Mouse (Mus musculus) left cerebral cortex, postnatal 36 days (tissue): ENCODE data around the gene Art3. TPM values are rescaled to one million over a fixed set of nuclear protein-coding genes. Genes with fewer than 3 reads are reported as not detected.

Source experiments
- DNase-seq, 2 experiments: peaks; one replicate each; pipeline ENCODE4 v3.0.0; 2021 to 2022; ENCODE audit warnings: low spot score in 2 of 2, mixed read lengths in 1 of 2
- intact Hi-C: fragments of 180-260 bp; cut with DNase I; formaldehyde crosslinking; loops from one replicate; pipeline ENCODE4 v1.15.1; 2025
- total RNA-seq, 2 experiments: library from RNA; stranded (reverse); gene quantifications; 2 replicates each; pipeline ENCODE4 v1.2.3; 2021

Gene Art3
- total RNA-seq, 2 experiments from 2014 or later, result 3.6 to 5.9 TPM

GRCm38 (mm10) chr5:92372605-92373004, 41.0 kb downstream of the Art3 start:
- intact Hi-C loops, result no loop called here
- no peak for DNase-seq

GRCm38 (mm10) chr5:92374721-92375142, 43.1 kb downstream of the Art3 start:
- intact Hi-C loops, result no loop called here
- DNase-seq, result no peak

DNA sequence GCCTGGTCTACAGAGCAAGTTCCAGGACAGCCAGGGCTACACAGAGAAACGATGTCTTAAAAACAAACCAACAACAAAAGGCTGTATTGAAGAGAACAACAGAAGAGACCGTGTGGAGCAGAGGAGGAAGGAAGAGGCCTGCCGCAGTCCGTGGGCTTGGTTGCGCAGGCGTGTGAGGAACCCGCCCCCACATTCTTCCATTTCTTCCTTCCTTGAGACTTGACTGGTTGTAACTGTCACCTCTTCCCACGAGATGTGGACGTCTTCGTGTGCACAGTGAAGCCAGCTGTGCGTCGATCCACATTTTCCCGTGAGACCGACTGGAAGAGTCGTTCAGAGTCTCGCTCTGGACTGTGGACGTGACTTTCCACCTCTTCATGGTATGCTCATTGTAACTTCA, 43.7 kb downstream of the Art3 start:
- no peak for DNase-seq
- intact Hi-C loops, result no loop called here

- DNase-seq, result no peak
- intact Hi-C loops, result no loop called here
Observed at GRCm38 (mm10) chr5:92376795-92377405, 45.3 kb downstream of the Art3 start.

- intact Hi-C loops, result loop anchor here (1.0 kb wide), 1 partner anchor 69 kb away; no protein-coding TSS in a partner anchor
- peak; percentile 63 to 71 for DNase-seq
Observed at GRCm38 (mm10) chr5:92381550-92382348, 50.1 kb downstream of the Art3 start.

DNA sequence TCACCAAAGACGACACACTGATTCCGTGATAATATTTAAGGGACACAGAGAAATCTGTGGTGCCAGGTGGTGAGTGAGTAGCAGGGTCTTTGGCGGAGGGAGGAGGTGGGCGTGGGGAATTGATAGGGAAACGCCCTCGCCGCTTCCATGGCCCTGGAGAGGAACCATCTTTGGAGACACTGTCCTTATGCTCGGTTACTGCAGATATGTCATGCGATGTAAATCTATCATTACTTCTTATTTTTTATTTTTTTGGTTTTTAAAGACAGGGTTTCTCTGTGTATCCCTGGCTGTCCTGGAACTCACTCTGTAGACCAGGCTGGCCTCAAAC, 50.7 kb downstream of the Art3 start:
- intact Hi-C loops, result no loop called here
- DNase-seq, result no peak

- no peak for DNase-seq
- intact Hi-C loops, result no loop called here
Observed at GRCm38 (mm10) chr5:92383747-92384146, 52.1 kb downstream of the Art3 start.

DNA sequence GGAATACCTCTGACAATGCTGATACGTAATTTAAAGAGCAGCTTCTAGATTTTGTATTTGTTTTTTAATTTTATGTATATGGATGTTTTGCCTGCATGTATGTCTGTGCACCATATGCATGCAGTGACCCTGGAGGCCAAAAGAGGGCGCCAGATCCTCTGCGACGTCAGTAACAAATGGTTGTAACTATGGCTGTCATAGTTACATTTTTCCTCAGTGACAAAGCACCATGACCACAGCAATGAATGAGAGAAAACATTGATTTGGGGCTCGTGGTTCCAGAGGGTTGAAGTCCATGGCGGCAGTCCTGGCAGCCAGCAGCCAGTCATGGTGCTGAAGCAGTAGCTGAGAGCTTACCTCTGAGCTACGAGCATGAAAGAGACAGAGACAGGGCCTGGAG, 53.2 kb downstream of the Art3 start:
- no peak for DNase-seq
- intact Hi-C loops, result no loop called here

DNA sequence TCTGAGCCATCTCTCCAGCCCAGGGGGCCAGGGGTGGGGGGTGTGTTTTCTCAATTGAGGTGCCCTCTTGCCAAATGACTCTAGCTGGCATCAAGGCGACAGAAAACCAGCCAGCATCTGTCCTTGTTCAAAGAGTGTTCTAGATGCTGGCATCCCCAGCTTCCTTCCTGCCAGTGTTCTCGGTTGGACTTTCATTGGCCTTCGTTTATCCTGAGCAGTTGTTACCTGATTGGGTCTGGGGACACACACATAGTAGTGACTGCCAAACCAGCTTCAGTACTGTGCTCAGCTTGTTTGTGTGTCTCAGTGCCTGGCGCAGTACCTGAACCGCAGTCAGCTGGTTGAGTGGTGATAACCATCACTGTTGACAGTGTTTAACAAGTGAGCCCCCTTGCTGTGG, 54.5 kb downstream of the Art3 start:
- intact Hi-C loops, result no loop called here

DNA sequence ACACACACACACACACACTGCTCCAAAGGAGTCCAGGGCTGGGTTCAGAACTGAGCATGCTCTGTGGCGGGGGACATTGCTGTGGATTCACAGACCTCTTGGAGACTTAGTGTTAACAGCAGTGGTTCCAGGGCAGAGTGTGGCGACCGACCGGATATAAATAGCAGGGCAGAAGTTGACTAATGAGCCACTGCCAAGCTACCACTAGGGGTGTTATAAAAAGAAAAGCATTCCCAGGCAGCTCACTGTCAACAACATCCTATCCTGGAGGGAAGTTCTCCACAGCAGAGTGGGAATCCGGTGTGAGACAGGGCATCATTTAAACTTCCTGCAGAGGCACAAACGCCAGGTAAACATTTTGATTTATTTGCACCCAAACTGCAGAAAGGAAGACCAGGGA, 55.0 kb downstream of the Art3 start:
- no peak for DNase-seq
- intact Hi-C loops, result no loop called here

More for the DNA sequence above, 54.5 kb downstream of the Art3 start:
- DNase-seq, result no peak

GRCm38 (mm10) chr5:92387433-92387832, 55.8 kb downstream of the Art3 start:
- intact Hi-C loops, result no loop called here
- no peak for DNase-seq

GRCm38 (mm10) chr5:92389977-92390376, 58.4 kb downstream of the Art3 start:
- no peak for DNase-seq
- intact Hi-C loops, result no loop called here

DNA sequence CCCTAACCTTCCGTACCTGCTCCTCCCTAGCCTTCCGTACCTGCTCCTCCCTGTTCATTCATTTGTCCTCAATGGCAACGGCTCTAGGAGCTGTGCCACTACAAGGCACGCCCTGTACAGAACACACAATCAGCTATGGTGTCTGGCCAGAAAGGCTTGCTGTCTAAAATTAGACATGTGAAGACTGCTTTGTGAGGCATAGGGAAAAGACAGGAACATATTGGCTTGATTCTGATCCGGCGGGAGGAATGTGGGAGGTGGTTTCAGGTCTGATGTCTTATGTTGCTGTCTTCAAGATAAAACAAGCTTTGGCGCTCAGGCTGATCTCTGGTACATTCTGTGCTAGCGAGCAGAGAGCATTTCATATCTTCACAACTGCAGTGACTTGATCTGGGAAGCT, 59.0 kb downstream of the Art3 start:
- intact Hi-C loops, result no loop called here
- DNase-seq, result peak in 1 of 2 experiments; percentile 30

DNA sequence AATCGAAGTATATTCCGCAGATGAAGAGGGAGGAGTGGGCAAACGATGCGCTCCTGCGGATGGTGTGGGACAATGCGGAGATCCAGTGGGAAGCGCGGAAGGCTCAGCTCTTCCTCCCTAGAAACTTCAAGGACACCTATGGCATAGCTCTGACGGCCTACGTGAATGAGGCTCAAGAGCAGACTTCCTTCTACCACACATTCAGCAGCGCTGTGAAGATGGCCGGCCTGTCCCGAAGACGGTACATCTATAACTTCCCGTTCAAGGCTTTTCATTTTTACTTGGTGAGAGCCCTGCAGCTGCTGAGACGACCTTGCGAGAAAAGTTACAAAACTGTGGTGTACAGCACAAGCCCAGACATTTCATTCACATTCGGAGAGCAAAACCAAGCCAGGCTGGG, 60.9 kb downstream of the Art3 start:
- DNase-seq, result no peak
- intact Hi-C loops, result no loop called here

GRCm38 (mm10) chr5:92393863-92394262, 62.2 kb downstream of the Art3 start:
- intact Hi-C loops, result no loop called here
- no peak for DNase-seq

GRCm38 (mm10) chr5:92395764-92396163, 64.1 kb downstream of the Art3 start:
- intact Hi-C loops, result no loop called here

DNA sequence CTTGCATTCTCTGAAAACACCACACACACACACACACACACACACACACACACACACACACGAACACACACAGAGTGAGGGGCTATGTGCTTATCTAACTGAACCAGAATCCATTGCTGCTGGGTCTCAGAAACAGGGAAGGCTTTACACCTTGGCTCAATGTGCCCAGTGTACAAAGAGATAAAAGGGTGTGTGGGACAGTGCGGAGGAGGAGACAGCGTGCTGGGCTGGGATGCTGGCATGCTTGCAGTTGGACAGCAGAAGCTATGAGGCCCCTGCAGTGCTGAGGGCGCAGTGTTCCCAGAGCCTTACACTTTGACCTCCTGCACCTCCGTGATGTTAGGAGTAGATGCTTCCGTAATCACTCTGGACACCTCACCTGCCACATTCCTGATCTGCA, 64.8 kb downstream of the Art3 start:
- intact Hi-C loops, result no loop called here
- no peak for DNase-seq

More at GRCm38 (mm10) chr5:92395764-92396163, 64.1 kb downstream of the Art3 start:
- DNase-seq, result no peak

DNA sequence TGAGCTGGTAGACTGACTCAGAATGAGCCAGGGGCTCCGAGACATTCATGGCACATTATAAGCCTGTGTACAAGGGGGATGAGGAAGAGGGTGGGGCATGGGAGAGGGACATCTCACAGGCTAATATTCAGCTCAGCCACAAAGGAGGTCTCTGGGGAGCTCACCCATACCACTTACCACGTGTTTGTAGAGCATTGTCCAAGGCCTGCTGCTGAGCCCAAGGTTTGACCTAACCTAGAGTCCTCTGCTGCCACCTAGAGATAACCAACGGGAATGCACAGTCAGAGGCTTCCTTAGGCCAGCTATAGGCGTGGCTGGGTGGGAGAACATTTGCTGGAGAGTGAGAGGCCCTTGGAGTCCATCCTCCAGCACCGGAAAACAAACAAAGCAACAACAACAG, 66.5 kb downstream of the Art3 start:
- peak; percentile 43 to 56 for DNase-seq
- intact Hi-C loops, result no loop called here

DNA sequence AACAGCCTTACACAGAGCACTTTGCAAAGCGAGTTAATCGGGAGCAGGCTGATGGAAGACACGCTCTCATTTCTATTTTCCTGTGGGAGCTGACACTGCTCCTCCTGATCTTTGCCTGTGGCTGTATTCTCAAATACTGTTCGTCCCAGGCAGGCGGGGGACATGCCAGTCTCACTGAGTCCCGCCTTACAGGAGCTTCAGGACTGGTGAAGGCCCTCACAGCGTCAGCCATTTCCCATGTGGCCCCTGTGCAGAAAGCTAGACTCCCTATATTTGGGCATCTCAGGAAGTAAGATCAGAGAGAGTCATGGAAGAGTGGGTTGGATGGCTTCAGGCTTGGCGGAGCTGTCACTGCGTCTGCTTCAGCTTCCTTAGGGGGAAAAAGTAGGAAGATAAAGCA, 71.2 kb downstream of the Art3 start:
- intact Hi-C loops, result no loop called here
- no peak for DNase-seq

- intact Hi-C loops, result no loop called here
- DNase-seq, result no peak
Observed at GRCm38 (mm10) chr5:92403562-92404399, 72.2 kb downstream of the Art3 start.

- DNase-seq, result no peak
- intact Hi-C loops, result no loop called here
Observed at GRCm38 (mm10) chr5:92404400-92404678, 72.7 kb downstream of the Art3 start.
